Mouse (Mus musculus) gastrocnemius, adult 2 months (tissue): ENCODE results near the gene Tmem267. TPM values are rescaled to one million over a fixed set of nuclear protein-coding genes. Genes with fewer than 3 reads are reported as not detected.

Source experiments
- DNase-seq: peaks from one replicate; pipeline ENCODE4 v3.0.0; 2022
- H3K27ac ChIP-seq: fragments of 200-600 bp; 2 replicates; pipeline ENCODE4 v1.8.1; 2022; ENCODE audit warnings: mild to moderate bottlenecking
- H3K4me3 ChIP-seq: fragments of 200-600 bp; 2 replicates; pipeline ENCODE4 v1.8.1; 2022; ENCODE audit warnings: mild to moderate bottlenecking, moderate library complexity
- CTCF ChIP-seq: fragments of 200-600 bp; IDR thresholded peaks from 2 replicates; pipeline ENCODE4 v1.8.1; 2022; ENCODE audit warnings: antibody characterized with exemption, mild to moderate bottlenecking, moderate library complexity
- intact Hi-C: fragments of 180-260 bp; cut with DNase I; formaldehyde crosslinking; loops from one replicate; pipeline ENCODE4 v1.15.1; 2025
- total RNA-seq, 2 experiments: library from RNA; stranded (reverse); gene quantifications; 2 replicates each; pipeline ENCODE4 v1.2.3; 2021

Gene Tmem267
- total RNA-seq, 2 experiments from 2014 or later: 18.5 to 19.7 TPM

GRCm38 (mm10) chr13:119639302-119639701 lies 151.5 kb downstream of the Tmem267 start:
- intact Hi-C loops: loop anchor here (5.0 kb wide), 2 partner anchors 48 to 98 kb away; no protein-coding TSS in a partner anchor
- H3K4me3 ChIP-seq: no peak overlapping the region
- no peak overlapping the region for H3K27ac ChIP-seq
- no peak for TF ChIP-seq CTCF
- DNase-seq: no peak

GRCm38 (mm10) chr13:119640504-119640903 lies 152.7 kb downstream of the Tmem267 start:
- no peak for DNase-seq
- peak; percentile 71 for TF ChIP-seq CTCF

GRCm38 (mm10) chr13:119641145-119641544 lies 153.3 kb downstream of the Tmem267 start:
- Histone ChIP-seq H3K27ac (no peak overlapping the region), H3K4me3 (no peak overlapping the region)
- no peak for DNase-seq
- TF ChIP-seq CTCF: no peak
- intact Hi-C loops: loop anchor here (2.0 kb wide), 1 partner anchor 160 kb away; no protein-coding TSS in a partner anchor

More at GRCm38 (mm10) chr13:119640504-119640903, 152.7 kb downstream of the Tmem267 start:
- intact Hi-C loops: loop anchor here (2.0 kb wide), 1 partner anchor 160 kb away; no protein-coding TSS in a partner anchor
- Histone ChIP-seq H3K4me3 (no peak overlapping the region), H3K27ac (no peak overlapping the region)

- no peak for DNase-seq
- intact Hi-C loops: no loop called here
- no peak for TF ChIP-seq CTCF
- Histone ChIP-seq H3K27ac (no peak overlapping the region), H3K4me3 (no peak overlapping the region)
Observed at GRCm38 (mm10) chr13:119644769-119645168, 156.9 kb downstream of the Tmem267 start.

GRCm38 (mm10) chr13:119646511-119646910 lies 158.7 kb downstream of the Tmem267 start:
- intact Hi-C loops: no loop called here
- Histone ChIP-seq H3K27ac (no peak overlapping the region), H3K4me3 (no peak overlapping the region)
- no peak for TF ChIP-seq CTCF
- DNase-seq: no peak

GRCm38 (mm10) chr13:119648891-119649698 lies 161.3 kb downstream of the Tmem267 start:
- intact Hi-C loops: no loop called here
- no peak for TF ChIP-seq CTCF
- Histone ChIP-seq H3K27ac (no peak overlapping the region), H3K4me3 (no peak overlapping the region)
- no peak for DNase-seq

- Histone ChIP-seq H3K4me3 (no peak overlapping the region), H3K27ac (no peak overlapping the region)
- no peak for DNase-seq
- intact Hi-C loops: no loop called here
- TF ChIP-seq CTCF: no peak
Observed at GRCm38 (mm10) chr13:119649699-119650046, 161.8 kb downstream of the Tmem267 start.

- DNase-seq: no peak
- intact Hi-C loops: no loop called here
- H3K4me3 ChIP-seq: no peak overlapping the region
- no peak for TF ChIP-seq CTCF
- H3K27ac ChIP-seq: no peak overlapping the region
Observed at GRCm38 (mm10) chr13:119654734-119655133, 166.9 kb downstream of the Tmem267 start.

- H3K27ac ChIP-seq: no peak overlapping the region
- intact Hi-C loops: no loop called here
- no peak for DNase-seq
- no peak for TF ChIP-seq CTCF
- no peak overlapping the region for H3K4me3 ChIP-seq
Observed at GRCm38 (mm10) chr13:119656246-119656645, 168.4 kb downstream of the Tmem267 start.

- Histone ChIP-seq H3K4me3 (no peak overlapping the region), H3K27ac (no peak overlapping the region)
- TF ChIP-seq CTCF: no peak
- intact Hi-C loops: no loop called here
- DNase-seq: no peak
Observed at GRCm38 (mm10) chr13:119656846-119657416, 169.1 kb downstream of the Tmem267 start.

Other genes starting within 250 kb of the Tmem267 start
- gene Paip1, start 59.4 kb upstream of the Tmem267 start, total RNA-seq: 100 to 1,000 TPM in 1 of 2 experiments, 10 to 100 TPM in 1; 94.1 to 107 TPM
- 1 to 10 TPM; 5.7 TPM for gene 4833420G17Rik, start 25.3 kb upstream of the Tmem267 start, total RNA-seq
- gene 3110070M22Rik, start 344 bp downstream of the Tmem267 start, total RNA-seq: under 1 TPM; 0.36 to 0.47 TPM
- 1 to 10 TPM in 1 of 2 experiments, under 1 TPM in 1; 0.61 to 1.9 TPM for gene Ccl28, start 135.8 kb downstream of the Tmem267 start, total RNA-seq
- gene Hmgcs1, start 202.3 kb downstream of the Tmem267 start, total RNA-seq: 10 to 100 TPM; 23.6 to 31.9 TPM